Mouse (Mus musculus): ENCODE data around the gene Tmtc3. TPM values are rescaled to one million over a fixed set of nuclear protein-coding genes. Genes with fewer than 3 reads are reported as not detected.
A peak's percentile ranks its signal among the peaks of the same experiment; 100 is the strongest.

The Tmtc3 gene
- 6.8 and 9.8 TPM in 2 replicates for polyA plus RNA-seq (2012; rRNA removed)

- WGBS: under 1% methylated on average over 63 of the region's 63 CpGs
- Histone ChIP-seq H3K4me3 (replicated peaks; ENCODE audit: extremely low read depth, low read depth, low read length) (peak within 1 kb of the TSS; percentile 78), H3K4me1 (ENCODE audit: control insufficient read depth, insufficient read depth, low read length) (no peaks in the 10 kb centered on the region; the same call in 1 of the 2 replicates)
- no peak for TF ChIP-seq CTCF (IDR thresholded peaks at IDR 0.05; ENCODE audit: insufficient read depth, low read length)
- peak; percentile 83 for TF ChIP-seq POLR2A (IDR thresholded peaks at IDR 0.05; ENCODE audit: borderline replicate concordance, extremely low read depth, low read depth, low read length)
- DNase-seq: peak; percentile 90
These were observed at the start of gene Tmtc3, which contains the start of gene Cep290 for GRCm38 (mm10) chr10:100487097-100487978. Gene Tmtc3 (minus strand): TSS chr10:100487350. Gene Cep290 (plus strand): TSS chr10:100487558.

GRCm38 (mm10) chr10:100524499-100525390 lies 37.6 kb upstream of the Tmtc3 start:
- TF ChIP-seq POLR2A (IDR thresholded peaks at IDR 0.05; ENCODE audit: borderline replicate concordance, extremely low read depth, low read depth, low read length): no peak
- TF ChIP-seq CTCF (IDR thresholded peaks at IDR 0.05; ENCODE audit: insufficient read depth, low read length): no peak
- H3K4me1 ChIP-seq (ENCODE audit: control insufficient read depth, insufficient read depth, low read length): no peaks in the 10 kb centered on the region
- no peak overlapping the region for H3K4me3 ChIP-seq (replicated peaks; ENCODE audit: extremely low read depth, low read depth, low read length)
- 88% methylated on average over 9 of the region's 9 CpGs for WGBS
- DNase-seq: no peak

GRCm38 (mm10) chr10:100522330-100522729 lies 35.2 kb upstream of the Tmtc3 start:
- WGBS: 95% methylated on average over 9 of the region's 9 CpGs
- no peak for DNase-seq
- TF ChIP-seq POLR2A (IDR thresholded peaks at IDR 0.05; ENCODE audit: borderline replicate concordance, extremely low read depth, low read depth, low read length): no peak
- TF ChIP-seq CTCF (IDR thresholded peaks at IDR 0.05; ENCODE audit: insufficient read depth, low read length): no peak
- no peaks in the 10 kb centered on the region for H3K4me1 ChIP-seq (ENCODE audit: control insufficient read depth, insufficient read depth, low read length)
- H3K4me3 ChIP-seq (replicated peaks; ENCODE audit: extremely low read depth, low read depth, low read length): no peak overlapping the region

GRCm38 (mm10) chr10:100521617-100522016 lies 34.5 kb upstream of the Tmtc3 start:
- Histone ChIP-seq H3K4me3 (replicated peaks; ENCODE audit: extremely low read depth, low read depth, low read length) (no peak overlapping the region), H3K4me1 (ENCODE audit: control insufficient read depth, insufficient read depth, low read length) (no peaks in the 10 kb centered on the region)
- TF ChIP-seq CTCF (IDR thresholded peaks at IDR 0.05; ENCODE audit: insufficient read depth, low read length) (no peak), POLR2A (IDR thresholded peaks at IDR 0.05; ENCODE audit: borderline replicate concordance, extremely low read depth, low read depth, low read length) (no peak)
- DNase-seq: no peak
- WGBS: 74% methylated on average over 4 of the region's 4 CpGs

- Histone ChIP-seq H3K4me3 (replicated peaks; ENCODE audit: extremely low read depth, low read depth, low read length) (no peak overlapping the region), H3K4me1 (ENCODE audit: control insufficient read depth, insufficient read depth, low read length) (no peaks in the 10 kb centered on the region)
- TF ChIP-seq POLR2A (IDR thresholded peaks at IDR 0.05; ENCODE audit: borderline replicate concordance, extremely low read depth, low read depth, low read length) (no peak), CTCF (IDR thresholded peaks at IDR 0.05; ENCODE audit: insufficient read depth, low read length) (no peak)
- 83% methylated on average over 1 of the region's 1 CpGs for WGBS
- no peak for DNase-seq
These were observed 21.0 kb upstream of the Tmtc3 start for GRCm38 (mm10) chr10:100508170-100508569.

- WGBS: 68% methylated on average over 3 of the region's 3 CpGs
- DNase-seq: no peak
- H3K4me3 ChIP-seq (replicated peaks; ENCODE audit: extremely low read depth, low read depth, low read length): no peak overlapping the region
- no peaks in the 10 kb centered on the region for H3K4me1 ChIP-seq (ENCODE audit: control insufficient read depth, insufficient read depth, low read length)
- TF ChIP-seq CTCF (IDR thresholded peaks at IDR 0.05; ENCODE audit: insufficient read depth, low read length) (no peak), POLR2A (IDR thresholded peaks at IDR 0.05; ENCODE audit: borderline replicate concordance, extremely low read depth, low read depth, low read length) (no peak)
These were observed 11.2 kb upstream of the Tmtc3 start for GRCm38 (mm10) chr10:100498309-100498708.

GRCm38 (mm10) chr10:100491916-100492315 lies 4.8 kb upstream of the Tmtc3 start:
- 84% methylated on average over 7 of the region's 7 CpGs for WGBS
- no peak for DNase-seq
- H3K4me1 ChIP-seq (ENCODE audit: control insufficient read depth, insufficient read depth, low read length): no peaks in the 10 kb centered on the region
- no peak overlapping the region for H3K4me3 ChIP-seq (replicated peaks; ENCODE audit: extremely low read depth, low read depth, low read length)
- TF ChIP-seq POLR2A (IDR thresholded peaks at IDR 0.05; ENCODE audit: borderline replicate concordance, extremely low read depth, low read depth, low read length) (no peak), CTCF (IDR thresholded peaks at IDR 0.05; ENCODE audit: insufficient read depth, low read length) (no peak)

GRCm38 (mm10) chr10:100486701-100487096 lies 451 bp downstream of the Tmtc3 start:
- Histone ChIP-seq H3K4me3 (replicated peaks; ENCODE audit: extremely low read depth, low read depth, low read length) (peak overlapping the region; percentile 78), H3K4me1 (ENCODE audit: control insufficient read depth, insufficient read depth, low read length) (no peaks in the 10 kb centered on the region; the same call in 1 of the 2 replicates)
- under 1% methylated on average over 13 of the region's 13 CpGs for WGBS
- no peak for DNase-seq
- no peak for TF ChIP-seq CTCF (IDR thresholded peaks at IDR 0.05; ENCODE audit: insufficient read depth, low read length)
- no peak for TF ChIP-seq POLR2A (IDR thresholded peaks at IDR 0.05; ENCODE audit: borderline replicate concordance, extremely low read depth, low read depth, low read length)

- DNase-seq: no peak
- Histone ChIP-seq H3K4me3 (replicated peaks; ENCODE audit: extremely low read depth, low read depth, low read length) (no peak overlapping the region), H3K4me1 (ENCODE audit: control insufficient read depth, insufficient read depth, low read length) (no peaks in the 10 kb centered on the region)
- 93% methylated on average over 3 of the region's 3 CpGs for WGBS
- TF ChIP-seq POLR2A (IDR thresholded peaks at IDR 0.05; ENCODE audit: borderline replicate concordance, extremely low read depth, low read depth, low read length) (no peak), CTCF (IDR thresholded peaks at IDR 0.05; ENCODE audit: insufficient read depth, low read length) (no peak)
These were observed 7.6 kb downstream of the Tmtc3 start for GRCm38 (mm10) chr10:100479538-100479937.
